Mouse (Mus musculus): ENCODE data around the gene Pdzk1. TPM values are rescaled to one million over a fixed set of nuclear protein-coding genes. Genes with fewer than 3 reads are reported as not detected.

Gene Pdzk1
- 116 TPM for polyA plus RNA-seq (2014; fragmentation: Illumina TruSeq; extraction: RNeasy Lipid Tissue Mini Kit (QIAGEN cat#74804); ENCODE audit: low replicate concordance)

DNA sequence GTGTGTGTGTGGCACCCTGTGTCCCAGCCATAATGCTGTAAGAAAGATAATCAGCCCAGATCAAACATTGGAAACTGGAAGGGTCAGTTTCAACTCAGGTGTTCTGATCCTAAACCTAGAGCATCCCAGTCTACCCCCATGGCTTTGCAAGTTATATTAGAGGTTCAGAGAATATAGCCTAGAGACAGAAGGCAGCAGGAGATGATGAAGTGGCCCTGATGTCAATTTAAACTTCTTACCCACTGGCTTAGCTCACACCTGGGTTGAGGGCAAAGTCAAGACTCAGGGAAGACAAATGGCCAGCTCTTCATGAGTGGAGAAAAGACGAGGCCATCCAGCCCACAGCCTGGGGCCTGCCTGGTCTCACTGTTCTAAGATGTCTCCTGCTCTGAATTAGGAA is at the start of gene Pdzk1, which contains the start of gene Cd160:
Gene Pdzk1, plus strand, starts transcription at position 301 of the 400 bp plus-strand sequence.
Gene Cd160, minus strand, starts transcription at position 368 of the 400 bp plus-strand sequence.

DNA sequence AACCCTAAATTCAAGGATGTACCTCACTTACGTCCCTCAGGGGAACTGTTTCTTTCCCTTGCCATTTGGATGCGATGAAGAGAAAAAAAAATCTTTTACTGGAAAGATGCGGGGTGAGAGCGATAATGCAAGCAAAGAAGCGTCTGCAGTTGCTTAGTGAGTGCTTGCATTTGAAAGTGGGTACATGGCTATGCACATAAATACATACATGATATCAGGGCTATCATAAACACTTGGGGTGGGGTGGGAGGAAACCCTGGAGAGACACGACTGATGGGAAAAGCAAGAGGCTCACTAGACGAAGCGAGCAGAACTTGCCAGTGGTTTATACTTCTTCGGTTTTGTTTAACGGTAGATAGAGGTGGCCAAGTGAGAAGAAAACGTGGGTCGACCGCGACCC is 75.3 kb downstream of the Pdzk1 start, which contains the start of gene Gja5:
Gene Gja5, plus strand, starts transcription at position 301 of the 400 bp plus-strand sequence.

DNA sequence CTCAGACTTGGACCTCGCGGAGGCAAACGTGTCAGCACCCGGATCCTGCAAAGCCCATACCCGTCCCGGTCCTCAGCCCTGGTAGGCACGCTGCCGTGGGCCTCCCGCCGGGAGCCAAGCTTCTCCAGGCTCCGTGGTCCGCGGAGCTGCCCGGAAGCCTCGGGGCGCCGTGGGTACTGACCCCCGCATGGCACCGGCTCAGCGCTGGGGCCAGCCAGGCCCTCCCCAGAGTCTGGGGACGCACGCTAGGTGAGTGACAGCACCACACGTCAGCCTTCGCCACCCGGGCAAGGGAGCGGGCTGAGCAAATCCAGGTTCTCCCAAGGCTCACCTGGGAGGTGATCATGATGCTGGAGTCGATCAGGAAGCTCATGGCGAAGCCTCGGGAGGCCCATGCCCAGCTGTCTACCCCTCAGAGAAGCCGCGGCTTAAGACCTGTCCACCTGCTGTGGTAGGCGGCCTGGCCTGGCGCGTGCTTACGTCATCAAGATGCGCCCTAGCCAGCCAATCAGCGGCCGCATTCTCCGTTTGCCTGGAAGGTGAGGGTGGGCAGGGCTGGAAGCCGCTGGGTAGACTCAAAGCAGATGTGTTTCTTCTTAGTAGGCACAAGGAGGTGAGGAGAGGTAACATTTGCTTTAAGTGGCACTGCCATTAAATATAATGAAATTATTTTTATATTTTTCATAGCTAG is 75.9 kb downstream of the Pdzk1 start, which contains the start of gene Gpr89:
Gene Gpr89, minus strand, starts transcription at position 496 of the 691 bp plus-strand sequence.

Other genes starting within 250 kb of the Pdzk1 start
- 36.4 TPM for gene Polr3gl, start 235.1 kb upstream of the Pdzk1 start, polyA plus RNA-seq (2014; fragmentation: Illumina TruSeq; extraction: RNeasy Lipid Tissue Mini Kit (QIAGEN cat#74804); ENCODE audit: low replicate concordance)
- not detected for gene Ankrd34a, start 232.6 kb upstream of the Pdzk1 start, polyA plus RNA-seq (2014; fragmentation: Illumina TruSeq; extraction: RNeasy Lipid Tissue Mini Kit (QIAGEN cat#74804); ENCODE audit: low replicate concordance)
- 6.1 TPM for gene Lix1l, start 228.1 kb upstream of the Pdzk1 start, polyA plus RNA-seq (2014; fragmentation: Illumina TruSeq; extraction: RNeasy Lipid Tissue Mini Kit (QIAGEN cat#74804); ENCODE audit: low replicate concordance)
- 26.9 TPM for gene Rbm8a, start 199.4 kb upstream of the Pdzk1 start, polyA plus RNA-seq (2014; fragmentation: Illumina TruSeq; extraction: RNeasy Lipid Tissue Mini Kit (QIAGEN cat#74804); ENCODE audit: low replicate concordance)
- 12.0 TPM for gene Pex11b, start 193.9 kb upstream of the Pdzk1 start, polyA plus RNA-seq (2014; fragmentation: Illumina TruSeq; extraction: RNeasy Lipid Tissue Mini Kit (QIAGEN cat#74804); ENCODE audit: low replicate concordance)
- not detected for gene Gm42957, start 193.8 kb upstream of the Pdzk1 start, polyA plus RNA-seq (2014; fragmentation: Illumina TruSeq; extraction: RNeasy Lipid Tissue Mini Kit (QIAGEN cat#74804); ENCODE audit: low replicate concordance)
- gene Itga10, start 183.7 kb upstream of the Pdzk1 start, polyA plus RNA-seq (2014; fragmentation: Illumina TruSeq; extraction: RNeasy Lipid Tissue Mini Kit (QIAGEN cat#74804); ENCODE audit: low replicate concordance), result 0.15 TPM
- gene Ankrd35, start 159.2 kb upstream of the Pdzk1 start, polyA plus RNA-seq (2014; fragmentation: Illumina TruSeq; extraction: RNeasy Lipid Tissue Mini Kit (QIAGEN cat#74804); ENCODE audit: low replicate concordance), result 0.15 TPM
- 1.9 TPM for gene Pias3, start 132.9 kb upstream of the Pdzk1 start, polyA plus RNA-seq (2014; fragmentation: Illumina TruSeq; extraction: RNeasy Lipid Tissue Mini Kit (QIAGEN cat#74804); ENCODE audit: low replicate concordance)
- not detected for gene Nudt17, start 120.7 kb upstream of the Pdzk1 start, polyA plus RNA-seq (2014; fragmentation: Illumina TruSeq; extraction: RNeasy Lipid Tissue Mini Kit (QIAGEN cat#74804); ENCODE audit: low replicate concordance)
- 28.3 TPM for gene Polr3c, start 101.7 kb upstream of the Pdzk1 start, polyA plus RNA-seq (2014; fragmentation: Illumina TruSeq; extraction: RNeasy Lipid Tissue Mini Kit (QIAGEN cat#74804); ENCODE audit: low replicate concordance)
- 191 TPM for gene Rnf115, start 101.6 kb upstream of the Pdzk1 start, polyA plus RNA-seq (2014; fragmentation: Illumina TruSeq; extraction: RNeasy Lipid Tissue Mini Kit (QIAGEN cat#74804); ENCODE audit: low replicate concordance)
- gene Cd160, start 67 bp downstream of the Pdzk1 start, polyA plus RNA-seq (2014; fragmentation: Illumina TruSeq; extraction: RNeasy Lipid Tissue Mini Kit (QIAGEN cat#74804); ENCODE audit: low replicate concordance), result 3.3 TPM
- 0.11 TPM for gene Gja5, start 75.4 kb downstream of the Pdzk1 start, polyA plus RNA-seq (2014; fragmentation: Illumina TruSeq; extraction: RNeasy Lipid Tissue Mini Kit (QIAGEN cat#74804); ENCODE audit: low replicate concordance)
- gene Gpr89, start 76.1 kb downstream of the Pdzk1 start, polyA plus RNA-seq (2014; fragmentation: Illumina TruSeq; extraction: RNeasy Lipid Tissue Mini Kit (QIAGEN cat#74804); ENCODE audit: low replicate concordance), result 40.9 TPM
- gene Gja8, start 96.7 kb downstream of the Pdzk1 start, polyA plus RNA-seq (2014; fragmentation: Illumina TruSeq; extraction: RNeasy Lipid Tissue Mini Kit (QIAGEN cat#74804); ENCODE audit: low replicate concordance), result not detected

Data from small intestine, adult 10 weeks (tissue).